Mouse (Mus musculus): ENCODE measurements around the gene Carmil1. TPM values are rescaled to one million over a fixed set of nuclear protein-coding genes. Genes with fewer than 3 reads are reported as not detected.
A peak's percentile ranks its signal among the peaks of the same experiment; 100 is the strongest.

Gene Carmil1
- polyA plus RNA-seq, 1 experiment: 4.4 TPM

DNA sequence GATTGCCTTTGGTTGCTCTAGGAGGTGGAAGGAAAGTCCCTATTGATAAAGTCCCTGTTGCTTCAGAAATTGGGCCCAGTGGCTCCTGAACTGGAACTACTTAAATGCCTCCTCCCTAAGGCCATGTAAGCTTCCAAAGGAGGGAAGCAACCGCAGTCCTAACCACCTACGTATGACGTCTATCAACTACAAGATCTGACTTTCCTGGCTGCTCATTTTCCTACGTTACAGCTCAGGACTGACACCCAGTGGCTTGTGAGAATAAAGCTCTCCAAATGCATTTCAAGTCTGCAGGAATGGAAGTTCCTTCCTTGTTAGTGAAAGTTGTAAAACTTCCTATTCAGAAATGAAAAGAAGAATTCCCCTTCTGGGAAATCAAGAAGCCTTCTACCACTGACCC is 38.0 kb upstream of the Carmil1 start:
- H3K4me3 ChIP-seq (ENCODE audit: insufficient read depth, poor library complexity, severe bottlenecking): no peak overlapping the region
- H3K79me2 ChIP-seq (ENCODE audit: control insufficient read depth, insufficient read depth): no peaks in the 10 kb centered on the region
- no peak overlapping the region for H3ac ChIP-seq (ENCODE audit: control insufficient read depth, insufficient read length, low read depth)
- TF ChIP-seq CEBPB (IDR thresholded peaks at IDR 0.05; ENCODE audit: low read depth): no peak
- no peak for TF ChIP-seq USF1 (IDR thresholded peaks at IDR 0.05; ENCODE audit: low read depth)
- no peak for TF ChIP-seq MAX (IDR thresholded peaks at IDR 0.05)
- no peak for TF ChIP-seq CTCF (IDR thresholded peaks at IDR 0.05; ENCODE audit: control insufficient read depth, insufficient read depth, insufficient read length)
- TF ChIP-seq MYOD1 (IDR thresholded peaks at IDR 0.05; ENCODE audit: control insufficient read depth, insufficient read length, low read depth): no peak
- no peak for TF ChIP-seq MYOG (IDR thresholded peaks at IDR 0.05; ENCODE audit: control insufficient read depth, extremely low read depth, insufficient read length)
- no peak for TF ChIP-seq FOSL1 (IDR thresholded peaks at IDR 0.05; ENCODE audit: insufficient read depth, low read length, poor library complexity, severe bottlenecking)
- no peaks in the 10 kb centered on the region for H3K79me3 ChIP-seq (ENCODE audit: low read depth)
- no peaks in the 10 kb centered on the region for H3K27me3 ChIP-seq (ENCODE audit: control insufficient read depth, insufficient read depth, insufficient read length)
- H3K36me3 ChIP-seq (ENCODE audit: control insufficient read depth, insufficient read depth): no peaks in the 10 kb centered on the region

DNA sequence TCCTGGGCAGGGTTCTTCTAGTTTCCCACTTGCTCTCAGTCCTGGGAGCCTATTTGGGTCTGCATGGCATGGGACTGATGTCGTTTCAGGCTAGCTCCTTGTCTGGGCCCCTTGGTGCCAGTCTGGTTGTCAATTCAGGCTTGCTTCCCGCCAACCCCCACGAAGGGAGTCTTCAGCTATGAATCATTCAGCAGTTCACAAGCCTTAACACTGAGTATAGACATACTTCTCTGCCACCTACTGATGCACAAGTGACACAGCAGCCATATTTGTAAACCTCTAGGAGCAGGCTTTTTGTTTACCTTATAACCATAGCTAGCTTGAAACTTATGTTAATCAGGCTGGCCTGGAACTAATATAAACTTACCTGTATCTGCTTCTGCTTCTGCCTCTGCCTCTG is 36.0 kb upstream of the Carmil1 start:
- Histone ChIP-seq H3ac (ENCODE audit: control insufficient read depth, insufficient read length, low read depth) (no peak overlapping the region), H3K79me3 (ENCODE audit: low read depth) (no peaks in the 10 kb centered on the region), H3K36me3 (ENCODE audit: control insufficient read depth, insufficient read depth) (no peaks in the 10 kb centered on the region), H3K79me2 (ENCODE audit: control insufficient read depth, insufficient read depth) (no peaks in the 10 kb centered on the region), H3K27me3 (ENCODE audit: control insufficient read depth, insufficient read depth, insufficient read length) (no peaks in the 10 kb centered on the region), H3K4me3 (ENCODE audit: insufficient read depth, poor library complexity, severe bottlenecking) (no peak overlapping the region)
- TF ChIP-seq CEBPB (IDR thresholded peaks at IDR 0.05; ENCODE audit: low read depth): no peak

- Histone ChIP-seq H3K79me2 (ENCODE audit: control insufficient read depth, insufficient read depth) (no peaks in the 10 kb centered on the region), H3K79me3 (ENCODE audit: low read depth) (no peaks in the 10 kb centered on the region), H3K4me3 (ENCODE audit: insufficient read depth, poor library complexity, severe bottlenecking) (no peak overlapping the region), H3K27me3 (ENCODE audit: control insufficient read depth, insufficient read depth, insufficient read length) (peaks cover 4% of the 10 kb centered on the region), H3K36me3 (ENCODE audit: control insufficient read depth, insufficient read depth) (no peaks in the 10 kb centered on the region), H3ac (ENCODE audit: control insufficient read depth, insufficient read length, low read depth) (no peak overlapping the region)
- TF ChIP-seq CEBPB (IDR thresholded peaks at IDR 0.05; ENCODE audit: low read depth) (no peak), MAX (IDR thresholded peaks at IDR 0.05) (no peak), MYOD1 (IDR thresholded peaks at IDR 0.05; ENCODE audit: control insufficient read depth, insufficient read length, low read depth) (no peak)
These were observed 30.7 kb upstream of the Carmil1 start for GRCm38 (mm10) chr13:24311011-24311940.

DNA sequence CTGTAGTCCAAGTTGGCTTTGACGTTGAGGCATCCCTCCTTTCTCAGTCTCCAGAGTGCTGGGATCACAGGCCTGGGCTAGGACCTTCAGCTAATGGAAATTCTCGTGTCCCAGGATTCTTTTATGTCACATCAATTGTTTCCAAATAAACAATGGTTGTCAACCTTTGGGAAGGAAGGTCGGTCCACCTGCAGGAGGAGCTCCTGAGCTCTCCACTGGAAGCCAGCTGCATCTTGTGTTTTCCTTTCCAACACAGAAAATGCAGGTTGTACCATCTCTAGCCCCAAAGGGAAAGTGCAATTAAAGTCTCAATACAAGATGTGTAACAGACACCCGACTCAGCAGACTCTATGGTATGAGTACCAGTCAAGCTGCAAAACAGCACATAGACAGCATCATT is 25.7 kb upstream of the Carmil1 start:
- no peak for TF ChIP-seq CEBPB (IDR thresholded peaks at IDR 0.05; ENCODE audit: low read depth)
- no peak for TF ChIP-seq MYOD1 (IDR thresholded peaks at IDR 0.05; ENCODE audit: control insufficient read depth, insufficient read length, low read depth)
- no peak for TF ChIP-seq MYOG (IDR thresholded peaks at IDR 0.05; ENCODE audit: control insufficient read depth, extremely low read depth, insufficient read length)
- TF ChIP-seq USF1 (IDR thresholded peaks at IDR 0.05; ENCODE audit: low read depth): no peak
- no peak for TF ChIP-seq MAX (IDR thresholded peaks at IDR 0.05)
- TF ChIP-seq FOSL1 (IDR thresholded peaks at IDR 0.05; ENCODE audit: insufficient read depth, low read length, poor library complexity, severe bottlenecking): no peak
- no peak overlapping the region for H3ac ChIP-seq (ENCODE audit: control insufficient read depth, insufficient read length, low read depth)
- no peak overlapping the region for H3K4me3 ChIP-seq (ENCODE audit: insufficient read depth, poor library complexity, severe bottlenecking)
- no peaks in the 10 kb centered on the region for H3K36me3 ChIP-seq (ENCODE audit: control insufficient read depth, insufficient read depth)
- H3K79me2 ChIP-seq (ENCODE audit: control insufficient read depth, insufficient read depth): no peaks in the 10 kb centered on the region
- H3K27me3 ChIP-seq (ENCODE audit: control insufficient read depth, insufficient read depth, insufficient read length): peaks cover 8% of the 10 kb centered on the region
- H3K79me3 ChIP-seq (ENCODE audit: low read depth): no peaks in the 10 kb centered on the region

DNA sequence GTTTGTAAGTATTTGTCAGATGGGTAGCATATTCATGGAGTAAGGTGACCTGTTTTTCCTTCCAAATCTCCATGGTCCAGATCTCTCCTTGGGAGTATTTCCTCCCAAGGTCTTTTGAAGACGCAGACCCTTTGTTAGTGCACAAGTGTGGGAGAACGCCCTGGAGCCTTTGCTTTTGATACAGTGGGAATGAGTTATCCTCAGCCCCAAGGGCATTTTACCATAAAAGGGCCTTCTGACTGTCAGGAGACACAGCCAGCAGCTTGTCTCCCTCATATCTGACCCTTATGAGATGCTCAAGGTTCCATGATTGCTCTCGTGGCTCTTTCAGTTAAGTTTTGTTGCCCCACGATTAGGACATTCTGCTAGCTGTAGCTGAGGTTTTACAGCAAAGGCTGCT is 24.9 kb upstream of the Carmil1 start:
- H3K4me3 ChIP-seq (ENCODE audit: insufficient read depth, poor library complexity, severe bottlenecking): no peak overlapping the region

GRCm38 (mm10) chr13:24297252-24297651 is 16.7 kb upstream of the Carmil1 start:
- H3K36me3 ChIP-seq (ENCODE audit: control insufficient read depth, insufficient read depth): no peaks in the 10 kb centered on the region
- H3K79me2 ChIP-seq (ENCODE audit: control insufficient read depth, insufficient read depth): no peaks in the 10 kb centered on the region
- H3K27me3 ChIP-seq (ENCODE audit: control insufficient read depth, insufficient read depth, insufficient read length): peaks cover 13% of the 10 kb centered on the region
- H3K4me3 ChIP-seq (ENCODE audit: insufficient read depth, poor library complexity, severe bottlenecking): no peak overlapping the region
- H3ac ChIP-seq (ENCODE audit: control insufficient read depth, insufficient read length, low read depth): no peak overlapping the region
- no peak for TF ChIP-seq USF1 (IDR thresholded peaks at IDR 0.05; ENCODE audit: low read depth)
- peak; percentile 70 for TF ChIP-seq CTCF (IDR thresholded peaks at IDR 0.05; ENCODE audit: control insufficient read depth, insufficient read depth, insufficient read length)
- H3K79me3 ChIP-seq (ENCODE audit: low read depth): no peaks in the 10 kb centered on the region

More for the DNA sequence above, 24.9 kb upstream of the Carmil1 start:
- no peak for TF ChIP-seq MYOG (IDR thresholded peaks at IDR 0.05; ENCODE audit: control insufficient read depth, extremely low read depth, insufficient read length)
- no peak for TF ChIP-seq CTCF (IDR thresholded peaks at IDR 0.05; ENCODE audit: control insufficient read depth, insufficient read depth, insufficient read length)
- no peak for TF ChIP-seq USF1 (IDR thresholded peaks at IDR 0.05; ENCODE audit: low read depth)
- no peak for TF ChIP-seq MAX (IDR thresholded peaks at IDR 0.05)
- TF ChIP-seq CEBPB (IDR thresholded peaks at IDR 0.05; ENCODE audit: low read depth): no peak
- TF ChIP-seq MYOD1 (IDR thresholded peaks at IDR 0.05; ENCODE audit: control insufficient read depth, insufficient read length, low read depth): no peak
- no peak for TF ChIP-seq FOSL1 (IDR thresholded peaks at IDR 0.05; ENCODE audit: insufficient read depth, low read length, poor library complexity, severe bottlenecking)
- Histone ChIP-seq H3K79me2 (ENCODE audit: control insufficient read depth, insufficient read depth) (no peaks in the 10 kb centered on the region), H3ac (ENCODE audit: control insufficient read depth, insufficient read length, low read depth) (no peak overlapping the region), H3K36me3 (ENCODE audit: control insufficient read depth, insufficient read depth) (no peaks in the 10 kb centered on the region), H3K79me3 (ENCODE audit: low read depth) (no peaks in the 10 kb centered on the region), H3K27me3 (ENCODE audit: control insufficient read depth, insufficient read depth, insufficient read length) (peaks cover 8% of the 10 kb centered on the region)
